Mouse (Mus musculus): ENCODE measurements around the gene 1700030J22Rik.

GRCm38 (mm10) chr8:116952428-116952827, 26.3 kb downstream of the 1700030J22Rik start:
- TF ChIP-seq CTCF (IDR thresholded peaks at IDR 0.05; ENCODE audit: borderline replicate concordance, insufficient read depth, low read depth, low read length) (no peak), POLR2A (IDR thresholded peaks at IDR 0.05; ENCODE audit: borderline replicate concordance, insufficient read depth, low read length) (no peak)

Measured in cerebellum, adult 2 months (tissue).